Mouse (Mus musculus): ENCODE results near the gene Kifc3. TPM values are rescaled to one million over a fixed set of nuclear protein-coding genes. Genes with fewer than 3 reads are reported as not detected.

Gene Kifc3
- total and polyA plus RNA-seq, 3 experiments: 0.16 TPM; not detected in 2

GRCm38 (mm10) chr8:95204039-95204380, 1.4 kb upstream of the Kifc3 start:
- no peaks in the 10 kb centered on the region for H3K4me1 ChIP-seq (ENCODE audit: insufficient read depth, low read depth, low read length)
- peaks cover 37% of the 10 kb centered on the region for H3K27me3 ChIP-seq (ENCODE audit: insufficient read depth, low read length)
- H3K9me3 ChIP-seq (replicated peaks): no peaks in the 10 kb centered on the region
- ATAC-seq (ENCODE audit: extremely low read depth, insufficient number of reproducible peaks, low FRiP score, poor library complexity, severe bottlenecking): no peak
- H3K4me3 ChIP-seq (ENCODE audit: low read depth, low read length): no peak overlapping the region
- no peak for TF ChIP-seq POLR2AphosphoS5 (IDR thresholded peaks at IDR 0.05; ENCODE audit: insufficient replicate concordance, low read depth, low read length)
- TF ChIP-seq CTCF (IDR thresholded peaks at IDR 0.05; ENCODE audit: low read depth, low read length): peak; percentile 67
- no peaks in the 10 kb centered on the region for H3K36me3 ChIP-seq (replicated peaks)
- peak; percentile 40 for DNase-seq (ENCODE audit: low spot score)

DNA sequence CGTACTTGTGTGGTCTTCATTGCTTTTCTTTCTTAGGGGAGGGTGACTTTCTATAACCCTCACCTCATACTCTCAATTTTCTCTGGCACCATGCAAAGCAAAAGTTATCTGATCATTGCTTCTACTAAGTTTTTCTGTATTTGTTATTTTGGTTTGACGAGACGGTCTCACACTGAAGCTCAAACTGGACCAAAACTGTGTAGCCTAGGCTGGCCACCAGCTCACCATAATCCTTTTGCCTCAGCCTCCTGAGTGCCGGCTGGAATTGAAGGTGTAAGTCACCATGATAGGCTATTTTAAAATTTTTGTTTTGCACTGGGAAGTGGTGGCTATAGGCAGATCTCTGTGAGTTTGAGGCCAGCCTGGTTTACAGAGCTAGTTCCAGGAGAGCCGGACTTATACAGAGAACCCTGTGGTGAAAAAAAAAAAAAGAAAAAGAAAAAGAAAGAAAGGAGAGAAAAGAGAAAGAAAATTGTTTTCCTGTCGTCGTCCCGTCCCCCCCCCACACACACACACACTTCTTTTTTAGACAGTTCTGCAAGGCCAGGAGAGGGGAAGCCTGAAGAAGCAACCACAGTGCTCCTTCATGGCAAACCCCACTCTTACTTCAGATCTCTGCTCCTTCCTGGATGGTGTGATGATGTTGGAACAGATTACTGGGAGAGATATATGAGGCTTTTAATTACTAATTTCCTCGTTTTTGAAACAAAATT, 870 bp upstream of the Kifc3 start:
- H3K36me3 ChIP-seq (replicated peaks): no peaks in the 10 kb centered on the region
- ATAC-seq (ENCODE audit: extremely low read depth, insufficient number of reproducible peaks, low FRiP score, poor library complexity, severe bottlenecking) (no peak), DNase-seq (ENCODE audit: low spot score) (no peak)
- TF ChIP-seq GATA2 (IDR thresholded peaks at IDR 0.05; ENCODE audit: borderline replicate concordance, low read depth, low read length) (no peak), GATA1 (IDR thresholded peaks at IDR 0.05; ENCODE audit: borderline replicate concordance, low read length) (no peak), CTCF (IDR thresholded peaks at IDR 0.05; ENCODE audit: low read depth, low read length) (no peak), POLR2AphosphoS5 (IDR thresholded peaks at IDR 0.05; ENCODE audit: insufficient replicate concordance, low read depth, low read length) (no peak), TAL1 (conservative IDR thresholded peaks at IDR 0.05; ENCODE audit: low read depth, low read length) (no peak)
- peaks cover 37% of the 10 kb centered on the region for H3K27me3 ChIP-seq (ENCODE audit: insufficient read depth, low read length)
- H3K9me3 ChIP-seq (replicated peaks): no peaks in the 10 kb centered on the region
- no peak overlapping the region for H3K4me3 ChIP-seq (ENCODE audit: low read depth, low read length)
- no peaks in the 10 kb centered on the region for H3K4me1 ChIP-seq (ENCODE audit: insufficient read depth, low read depth, low read length)

DNA sequence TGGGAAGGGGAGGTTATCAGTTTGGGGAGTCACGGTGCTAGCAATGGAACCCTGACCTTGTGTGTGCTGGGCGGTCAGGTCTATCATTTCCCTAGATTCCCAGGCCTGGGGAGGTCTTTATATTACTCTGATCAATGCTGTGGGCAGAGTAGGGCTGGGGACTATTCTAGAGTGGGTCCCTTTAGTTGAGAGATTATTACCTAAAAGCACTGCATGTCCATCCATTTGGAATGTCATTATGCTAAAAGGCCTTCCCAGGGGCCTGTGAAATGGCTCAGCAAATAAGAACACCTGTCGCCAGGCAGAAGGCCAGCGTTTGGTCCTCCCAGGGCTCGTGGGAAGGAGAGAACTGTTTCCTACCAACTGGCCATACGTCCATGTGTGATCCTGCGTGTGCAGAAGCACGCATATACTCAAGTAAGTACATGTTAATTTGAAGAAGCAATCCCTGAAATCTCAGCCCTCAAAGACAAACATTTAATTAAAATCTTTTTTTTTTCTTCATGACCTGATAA, 499 bp downstream of the Kifc3 start:
- ATAC-seq (ENCODE audit: extremely low read depth, insufficient number of reproducible peaks, low FRiP score, poor library complexity, severe bottlenecking) (no peak), DNase-seq (ENCODE audit: low spot score) (no peak)
- Histone ChIP-seq H3K4me3 (ENCODE audit: low read depth, low read length) (no peak overlapping the region), H3K4me1 (ENCODE audit: insufficient read depth, low read depth, low read length) (no peaks in the 10 kb centered on the region), H3K27me3 (ENCODE audit: insufficient read depth, low read length) (peaks cover 37% of the 10 kb centered on the region), H3K36me3 (replicated peaks) (no peaks in the 10 kb centered on the region), H3K9me3 (replicated peaks) (no peaks in the 10 kb centered on the region)
- TF ChIP-seq GATA1 (IDR thresholded peaks at IDR 0.05; ENCODE audit: borderline replicate concordance, low read length) (no peak), CTCF (IDR thresholded peaks at IDR 0.05; ENCODE audit: low read depth, low read length) (no peak), GATA2 (IDR thresholded peaks at IDR 0.05; ENCODE audit: borderline replicate concordance, low read depth, low read length) (no peak), TAL1 (conservative IDR thresholded peaks at IDR 0.05; ENCODE audit: low read depth, low read length) (no peak)

GRCm38 (mm10) chr8:95201491-95201890, 1.1 kb downstream of the Kifc3 start:
- Histone ChIP-seq H3K4me1 (ENCODE audit: insufficient read depth, low read depth, low read length) (no peaks in the 10 kb centered on the region), H3K9me3 (replicated peaks) (no peaks in the 10 kb centered on the region), H3K4me3 (ENCODE audit: low read depth, low read length) (no peak overlapping the region), H3K36me3 (replicated peaks) (no peaks in the 10 kb centered on the region), H3K27me3 (ENCODE audit: insufficient read depth, low read length) (peaks cover 37% of the 10 kb centered on the region)
- ATAC-seq (ENCODE audit: extremely low read depth, insufficient number of reproducible peaks, low FRiP score, poor library complexity, severe bottlenecking) (no peak), DNase-seq (ENCODE audit: low spot score) (no peak)
- TF ChIP-seq TAL1 (conservative IDR thresholded peaks at IDR 0.05; ENCODE audit: low read depth, low read length): no peak
- no peak for TF ChIP-seq CTCF (IDR thresholded peaks at IDR 0.05; ENCODE audit: low read depth, low read length)
- no peak for TF ChIP-seq GATA1 (IDR thresholded peaks at IDR 0.05; ENCODE audit: borderline replicate concordance, low read length)
- no peak for TF ChIP-seq POLR2AphosphoS5 (IDR thresholded peaks at IDR 0.05; ENCODE audit: insufficient replicate concordance, low read depth, low read length)
- TF ChIP-seq GATA2 (IDR thresholded peaks at IDR 0.05; ENCODE audit: borderline replicate concordance, low read depth, low read length): no peak

DNA sequence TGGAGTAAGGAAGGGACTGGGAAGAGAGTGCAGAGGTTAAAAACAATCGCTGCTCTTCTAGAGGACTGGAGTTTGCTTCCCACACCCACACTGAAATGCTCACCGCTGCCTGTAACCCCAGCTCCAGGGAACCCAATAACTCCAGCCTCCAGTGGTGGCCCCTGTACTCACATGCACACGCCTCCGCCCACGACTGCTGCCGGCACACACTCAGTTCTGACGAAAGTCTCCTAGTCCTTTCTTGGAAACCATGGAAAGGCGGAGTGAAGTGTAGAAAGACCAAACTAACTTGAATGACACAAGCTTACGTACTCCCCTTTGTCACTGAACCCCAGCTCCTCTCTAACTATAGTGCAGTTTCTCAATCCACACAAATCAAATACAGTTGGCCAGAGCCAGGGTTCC, 2.6 kb downstream of the Kifc3 start:
- H3K9me3 ChIP-seq (replicated peaks): no peaks in the 10 kb centered on the region
- H3K36me3 ChIP-seq (replicated peaks): no peaks in the 10 kb centered on the region
- TF ChIP-seq CTCF (IDR thresholded peaks at IDR 0.05; ENCODE audit: low read depth, low read length) (no peak), TAL1 (conservative IDR thresholded peaks at IDR 0.05; ENCODE audit: low read depth, low read length) (no peak), POLR2AphosphoS5 (IDR thresholded peaks at IDR 0.05; ENCODE audit: insufficient replicate concordance, low read depth, low read length) (no peak), GATA2 (IDR thresholded peaks at IDR 0.05; ENCODE audit: borderline replicate concordance, low read depth, low read length) (no peak), GATA1 (IDR thresholded peaks at IDR 0.05; ENCODE audit: borderline replicate concordance, low read length) (no peak)
- peaks cover 37% of the 10 kb centered on the region for H3K27me3 ChIP-seq (ENCODE audit: insufficient read depth, low read length)
- no peaks in the 10 kb centered on the region for H3K4me1 ChIP-seq (ENCODE audit: insufficient read depth, low read depth, low read length)
- ATAC-seq (ENCODE audit: extremely low read depth, insufficient number of reproducible peaks, low FRiP score, poor library complexity, severe bottlenecking) (no peak), DNase-seq (ENCODE audit: low spot score) (no peak)
- H3K4me3 ChIP-seq (ENCODE audit: low read depth, low read length): no peak overlapping the region

- Histone ChIP-seq H3K4me3 (ENCODE audit: low read depth, low read length) (no peak overlapping the region), H3K27me3 (ENCODE audit: insufficient read depth, low read length) (peaks cover 15% of the 10 kb centered on the region), H3K4me1 (ENCODE audit: insufficient read depth, low read depth, low read length) (no peaks in the 10 kb centered on the region), H3K9me3 (replicated peaks) (no peaks in the 10 kb centered on the region), H3K36me3 (replicated peaks) (no peaks in the 10 kb centered on the region)
- no peak for TF ChIP-seq GATA2 (IDR thresholded peaks at IDR 0.05; ENCODE audit: borderline replicate concordance, low read depth, low read length)
- TF ChIP-seq TAL1 (conservative IDR thresholded peaks at IDR 0.05; ENCODE audit: low read depth, low read length): no peak
- no peak for TF ChIP-seq GATA1 (IDR thresholded peaks at IDR 0.05; ENCODE audit: borderline replicate concordance, low read length)
- TF ChIP-seq POLR2AphosphoS5 (IDR thresholded peaks at IDR 0.05; ENCODE audit: insufficient replicate concordance, low read depth, low read length): no peak
- TF ChIP-seq CTCF (IDR thresholded peaks at IDR 0.05; ENCODE audit: low read depth, low read length): no peak
- ATAC-seq (ENCODE audit: extremely low read depth, insufficient number of reproducible peaks, low FRiP score, poor library complexity, severe bottlenecking) (no peak), DNase-seq (ENCODE audit: low spot score) (no peak)
Measured at GRCm38 (mm10) chr8:95195728-95196127, 6.9 kb downstream of the Kifc3 start.
